In the genomic region with DNA sequence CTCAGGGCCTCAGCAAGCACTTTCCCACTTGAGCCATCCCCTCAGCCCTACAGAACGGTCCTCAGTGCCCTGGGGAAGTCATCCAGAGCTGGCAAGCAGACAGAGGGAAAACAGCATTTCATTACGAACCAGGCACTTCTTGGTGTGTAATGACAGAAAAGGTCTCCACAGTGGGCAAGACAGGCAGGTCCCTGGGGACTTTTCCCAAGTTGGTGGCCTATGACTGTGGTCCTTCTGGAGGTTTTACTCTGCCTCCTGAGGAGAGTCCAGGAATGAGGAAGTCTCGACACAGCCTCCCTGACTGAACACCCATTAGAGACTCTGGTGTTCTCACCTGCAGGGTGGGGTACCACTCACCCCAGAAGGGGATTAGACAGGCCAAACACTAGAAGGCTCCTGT, we compare ENCODE assay signal across 9 mouse cellular contexts. TPM values are rescaled to one million over a fixed set of nuclear protein-coding genes. Genes with fewer than 3 reads are reported as not detected.
A peak's percentile ranks its signal among the peaks of the same experiment; 100 is the strongest.
DNase-seq lines count a peak whose midpoint lies in the region; ATAC-seq and TF ChIP-seq lines count a peak whose summit lies in the region.
"Had no signal": no experiment of that assay in that cellular context is flagged by ENCODE, and none has a peak within 500 bp of the region (broad histone marks: within the 10 kb centered on the region; RNA-seq: fewer than 3 reads in every experiment).

No protein-coding gene starts in this region.

- peak overlapping the region; percentile 56; the same call in 1 of the 2 replicates for H3K9ac ChIP-seq in forebrain, embryonic 12.5 days
- no peak overlapping the region for H3K9ac ChIP-seq in forebrain, embryonic 11.5 days (ENCODE audit: low read length)
- no peak overlapping the region for H3K9ac ChIP-seq in lung, embryonic 15.5 days
- H3K9ac ChIP-seq in intestine, embryonic 14.5 days (ENCODE audit: low read length) = no peak overlapping the region

- WGBS in forebrain, embryonic 12.5 days = 79% methylated on average over 3 of the region's 3 CpGs
- WGBS in forebrain, embryonic 11.5 days = 85% methylated on average over 3 of the region's 3 CpGs
- 59% methylated on average over 3 of the region's 3 CpGs for WGBS in lung, embryonic 15.5 days
- 68% methylated on average over 3 of the region's 3 CpGs for WGBS in intestine, embryonic 14.5 days
- WGBS in small intestine, adult 2 months = 61% methylated on average over 3 of the region's 3 CpGs

- H3K9me3 ChIP-seq in forebrain, embryonic 12.5 days = no peaks in the 10 kb centered on the region
- H3K9me3 ChIP-seq in forebrain, embryonic 11.5 days (ENCODE audit: control insufficient read depth, low read length) = no peaks in the 10 kb centered on the region
- H3K9me3 ChIP-seq in lung, embryonic 15.5 days = no peaks in the 10 kb centered on the region
- no peaks in the 10 kb centered on the region for H3K9me3 ChIP-seq in intestine, embryonic 14.5 days (ENCODE audit: control insufficient read depth, low read length)

- no peak overlapping the region for H3K4me3 ChIP-seq in forebrain, embryonic 12.5 days (replicated peaks)
- no peak overlapping the region for H3K4me3 ChIP-seq in forebrain, embryonic 11.5 days (ENCODE audit: low read depth, low read length)
- H3K4me3 ChIP-seq in lung, embryonic 15.5 days = no peak overlapping the region
- H3K4me3 ChIP-seq in intestine, embryonic 14.5 days (ENCODE audit: low read depth, low read length) = no peak overlapping the region
- H3K4me3 ChIP-seq in small intestine, adult 2 months (ENCODE audit: low read depth, low read length) = no peak overlapping the region

- no peak for DNase-seq in forebrain, embryonic 11.5 days (ENCODE audit: low spot score)
- no peak for DNase-seq in lung, postnatal 4 days
- no peak for DNase-seq in intestine, embryonic 14.5 days (ENCODE audit: low spot score)
- no peak for DNase-seq in ovary, postnatal 14 days (ENCODE audit: low spot score)
- DNase-seq in ovary, adult 18-20 months (ENCODE audit: low spot score) = no peak
- DNase-seq: retina, postnatal 1 day had no signal

- H3K27ac ChIP-seq in forebrain, embryonic 12.5 days = peak overlapping the region; percentile 94
- no peak overlapping the region for H3K27ac ChIP-seq in forebrain, embryonic 11.5 days (ENCODE audit: low read depth, low read length)
- peak overlapping the region; percentile 80 for H3K27ac ChIP-seq in lung, embryonic 15.5 days
- H3K27ac ChIP-seq in intestine, embryonic 14.5 days (ENCODE audit: low read depth) = peak overlapping the region; percentile 73; the same call in 1 of the 2 replicates
- peak overlapping the region; percentile 78 for H3K27ac ChIP-seq in small intestine, adult 2 months (ENCODE audit: insufficient read depth, low read depth, low read length)

- no peak for TF ChIP-seq POLR2A in small intestine, adult 2 months (IDR thresholded peaks at IDR 0.05; ENCODE audit: low read depth, low read length)

- no peak overlapping the region for H3K4me2 ChIP-seq in forebrain, embryonic 12.5 days
- H3K4me2 ChIP-seq in forebrain, embryonic 11.5 days (ENCODE audit: low read depth, low read length, severe bottlenecking) = no peak overlapping the region
- no peak overlapping the region for H3K4me2 ChIP-seq in lung, embryonic 15.5 days
- no peak overlapping the region for H3K4me2 ChIP-seq in intestine, embryonic 14.5 days (ENCODE audit: low read length)

- H3K27me3 ChIP-seq in forebrain, embryonic 12.5 days = no peaks in the 10 kb centered on the region
- no peaks in the 10 kb centered on the region for H3K27me3 ChIP-seq in forebrain, embryonic 11.5 days (ENCODE audit: control insufficient read depth, insufficient read depth, low read length)
- H3K27me3 ChIP-seq in lung, embryonic 15.5 days = no peaks in the 10 kb centered on the region
- no peaks in the 10 kb centered on the region for H3K27me3 ChIP-seq in intestine, embryonic 14.5 days (replicated peaks; ENCODE audit: control insufficient read depth, insufficient read depth, low read length)
- no peaks in the 10 kb centered on the region for H3K27me3 ChIP-seq in small intestine, adult 2 months (ENCODE audit: control insufficient read depth, insufficient read depth, low read length)

- H3K36me3 ChIP-seq in forebrain, embryonic 12.5 days (replicated peaks) = peaks cover 41% of the 10 kb centered on the region
- H3K36me3 ChIP-seq in forebrain, embryonic 11.5 days (ENCODE audit: control insufficient read depth, insufficient read depth, low read length) = no peaks in the 10 kb centered on the region; the same call in 1 of the 2 replicates
- H3K36me3 ChIP-seq in lung, embryonic 15.5 days = peaks cover 26% of the 10 kb centered on the region; the same call in 1 of the 2 replicates
- peaks cover 47% of the 10 kb centered on the region for H3K36me3 ChIP-seq in intestine, embryonic 14.5 days (ENCODE audit: control insufficient read depth, insufficient read depth, low read length)
- H3K36me3 ChIP-seq in small intestine, adult 2 months (ENCODE audit: control insufficient read depth, insufficient read depth, low read length) = peaks cover 21% of the 10 kb centered on the region

- ATAC-seq in forebrain, embryonic 12.5 days (ENCODE audit: low FRiP score) = no peak
- ATAC-seq in forebrain, embryonic 11.5 days (replicated peaks; ENCODE audit: low FRiP score) = no peak
- ATAC-seq in lung, embryonic 15.5 days (ENCODE audit: borderline replicate concordance, extremely low read depth, low FRiP score, low TSS enrichment) = 0 out of 2 replicates have a peak, but pooled peaks have one; percentile 13
- ATAC-seq in intestine, embryonic 14.5 days (replicated peaks; ENCODE audit: low FRiP score, low TSS enrichment, low read depth) = no peak

- H3K4me1 ChIP-seq in forebrain, embryonic 12.5 days = peaks cover 73% of the 10 kb centered on the region
- peaks cover 39% of the 10 kb centered on the region for H3K4me1 ChIP-seq in forebrain, embryonic 11.5 days (replicated peaks; ENCODE audit: control insufficient read depth, insufficient read depth, low read length)
- H3K4me1 ChIP-seq in lung, embryonic 15.5 days = peaks cover 76% of the 10 kb centered on the region
- H3K4me1 ChIP-seq in intestine, embryonic 14.5 days (replicated peaks; ENCODE audit: control insufficient read depth, insufficient read depth, low read length) = peaks cover 70% of the 10 kb centered on the region
- peaks cover 40% of the 10 kb centered on the region for H3K4me1 ChIP-seq in small intestine, adult 2 months (ENCODE audit: control insufficient read depth, insufficient read depth, insufficient read length, low read length)

- no peak for TF ChIP-seq CTCF in small intestine, adult 2 months (IDR thresholded peaks at IDR 0.05; ENCODE audit: extremely low read depth, insufficient read length, insufficient replicate concordance, low read depth, low read length)

RNA-seq across cellular contexts. Expression of gene Zmynd8, which starts 25.0 kb away (rescaled TPM):
- polyA plus RNA-seq in forebrain, embryonic 12.5 days (2016; fragmentation: Nextera tagmentation; extraction: Ambion mirVana) = 67.6 and 71.5 TPM in 2 replicates
- 54.3 and 61.5 TPM in 2 replicates for polyA plus RNA-seq in forebrain, embryonic 11.5 days (2014; fragmentation: Nextera tagmentation; extraction: Ambion mirVana)
- polyA plus RNA-seq in lung, embryonic 15.5 days (2015; fragmentation: Nextera tagmentation; extraction: Ambion mirVana) = 44.7 and 46.0 TPM in 2 replicates
- polyA plus RNA-seq in intestine, embryonic 14.5 days (2014; fragmentation: Nextera tagmentation; extraction: Ambion mirVana) = 49.2 and 53.6 TPM in 2 replicates
- 9.7 and 17.4 TPM in 2 replicates for polyA plus RNA-seq in small intestine, adult 2 months (2012; rRNA removed)
